Mouse (Mus musculus) brain, adult 2 months (tissue): ENCODE results near the gene H2-M11.

Experiments
- DNase-seq: peaks from one replicate; pipeline ENCODE4 v3.0.0; 2011; ENCODE audit warnings: low read depth, low spot score

Gene H2-M11

DNA sequence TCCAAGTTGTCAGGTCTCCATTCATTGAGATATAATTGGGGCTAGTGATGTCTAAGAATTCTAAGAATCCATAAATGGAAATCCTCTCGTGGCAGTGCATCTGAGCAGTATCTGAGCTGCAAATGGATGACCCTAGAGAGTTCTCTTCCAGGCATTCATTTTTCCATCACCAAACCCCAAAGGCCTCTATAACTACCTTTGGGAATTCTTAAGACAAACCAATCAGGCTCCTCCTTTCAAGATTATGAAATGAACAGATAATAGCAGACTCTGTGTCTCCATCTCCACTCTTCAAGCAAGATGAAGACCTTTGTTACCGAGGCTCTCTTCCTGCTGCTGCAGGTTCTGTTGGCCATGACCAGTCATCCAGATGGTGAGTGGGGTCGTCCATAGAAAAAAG, at the start of gene H2-M11:
Gene H2-M11, plus strand, starts transcription at position 301 of the 400 bp plus-strand sequence.
- DNase-seq: no peak

- no peak for DNase-seq
Observed at GRCm38 (mm10) chr17:36500435-36500834, 46.4 kb upstream of the H2-M11 start.

DNA sequence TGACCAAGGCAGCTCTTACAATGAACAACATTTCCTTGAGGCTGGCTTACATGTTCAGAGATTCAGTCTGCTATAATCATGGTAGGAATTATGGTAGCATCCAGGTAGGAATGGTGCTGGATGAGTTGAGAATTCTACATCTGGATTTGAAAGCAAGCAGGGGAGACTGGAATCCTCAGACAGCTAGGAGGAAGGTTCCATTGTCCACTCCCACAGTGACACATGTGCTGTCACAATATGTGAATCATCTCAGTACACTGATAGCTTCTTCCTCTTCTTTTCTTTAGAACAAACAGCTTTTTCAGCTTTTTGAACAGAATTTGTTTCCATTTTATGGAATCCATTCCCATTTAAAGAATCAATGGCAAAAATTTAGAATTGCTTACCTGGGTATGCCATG, 43.0 kb upstream of the H2-M11 start:
- no peak for DNase-seq
